In genomic region chr8:119812650-119813431, GRCm38 (mm10) we compare ENCODE assay signal across 8 mouse cellular contexts. TPM values are rescaled to one million over a fixed set of nuclear protein-coding genes. Genes with fewer than 3 reads are reported as not detected.
DNase-seq lines count a peak whose midpoint lies in the region; ATAC-seq and TF ChIP-seq lines count a peak whose summit lies in the region.

No protein-coding gene starts in this region.

- H3K4me2 ChIP-seq in midbrain, postnatal 0 days (ENCODE audit: low read depth, low read length, poor library complexity, severe bottlenecking) = no peak overlapping the region
- H3K4me2 ChIP-seq in midbrain, embryonic 16.5 days (ENCODE audit: low read length) = no peak overlapping the region
- H3K4me2 ChIP-seq in lung, embryonic 15.5 days = no peak overlapping the region
- H3K4me2 ChIP-seq in stomach, embryonic 14.5 days (replicated peaks; ENCODE audit: low read depth, low read length) = 0 out of 2 replicates have a peak overlapping the region, but pooled peaks have one; percentile 16

- intact Hi-C loops in heart, postnatal 10 days (cut with DNase I) = no loop called here

- H3K36me3 ChIP-seq in midbrain, postnatal 0 days (ENCODE audit: insufficient read depth, low read length) = peaks cover 16% of the 10 kb centered on the region; the same call in 1 of the 2 replicates
- peaks cover 5% of the 10 kb centered on the region; the same call in 1 of the 2 replicates for H3K36me3 ChIP-seq in midbrain, embryonic 16.5 days (ENCODE audit: control insufficient read depth, insufficient read depth, low read length)
- no peaks in the 10 kb centered on the region; the same call in 1 of the 2 replicates for H3K36me3 ChIP-seq in lung, embryonic 15.5 days
- H3K36me3 ChIP-seq in stomach, embryonic 14.5 days (ENCODE audit: control insufficient read depth, insufficient read depth, low read length) = peaks cover 5% of the 10 kb centered on the region; the same call in 1 of the 2 replicates

- TF ChIP-seq CTCF in midbrain, postnatal 0 days (IDR thresholded peaks at IDR 0.05) = no peak

- peak overlapping the region; percentile 39; the same call in 1 of the 2 replicates for H3K9ac ChIP-seq in midbrain, postnatal 0 days (replicated peaks; ENCODE audit: low read length, poor library complexity, severe bottlenecking)
- H3K9ac ChIP-seq in midbrain, embryonic 16.5 days (ENCODE audit: low read depth, low read length) = no peak overlapping the region
- H3K9ac ChIP-seq in lung, embryonic 15.5 days = no peak overlapping the region
- H3K9ac ChIP-seq in stomach, embryonic 14.5 days (replicated peaks; ENCODE audit: low read depth, low read length) = no peak overlapping the region

- no peaks in the 10 kb centered on the region for H3K9me3 ChIP-seq in midbrain, postnatal 0 days (ENCODE audit: low read length)
- no peaks in the 10 kb centered on the region for H3K9me3 ChIP-seq in midbrain, embryonic 16.5 days (replicated peaks; ENCODE audit: control insufficient read depth, low read length, poor library complexity, severe bottlenecking)
- no peaks in the 10 kb centered on the region for H3K9me3 ChIP-seq in lung, embryonic 15.5 days
- H3K9me3 ChIP-seq in stomach, embryonic 14.5 days (ENCODE audit: control insufficient read depth, low read depth, low read length) = no peaks in the 10 kb centered on the region

- H3K27me3 ChIP-seq in midbrain, postnatal 0 days (ENCODE audit: insufficient read depth, low read length) = no peaks in the 10 kb centered on the region
- no peaks in the 10 kb centered on the region for H3K27me3 ChIP-seq in midbrain, embryonic 16.5 days (ENCODE audit: control insufficient read depth, insufficient read depth, low read depth, low read length)
- no peaks in the 10 kb centered on the region for H3K27me3 ChIP-seq in lung, embryonic 15.5 days
- no peaks in the 10 kb centered on the region for H3K27me3 ChIP-seq in stomach, embryonic 14.5 days (ENCODE audit: control insufficient read depth, insufficient read depth, low read length)

- 74% methylated on average over 12 of the region's 12 CpGs for WGBS in midbrain, postnatal 0 days
- WGBS in midbrain, embryonic 16.5 days = 80% methylated on average over 12 of the region's 12 CpGs
- WGBS in lung, embryonic 15.5 days = 57% methylated on average over 12 of the region's 12 CpGs
- 67% methylated on average over 12 of the region's 12 CpGs for WGBS in stomach, embryonic 14.5 days

- peaks cover 3% of the 10 kb centered on the region; the same call in 1 of the 2 replicates for H3K4me1 ChIP-seq in midbrain, postnatal 0 days (ENCODE audit: insufficient read depth, low read length)
- H3K4me1 ChIP-seq in midbrain, embryonic 16.5 days (ENCODE audit: control insufficient read depth, insufficient read depth, low read length) = peaks cover 26% of the 10 kb centered on the region
- peaks cover 42% of the 10 kb centered on the region for H3K4me1 ChIP-seq in lung, embryonic 15.5 days
- H3K4me1 ChIP-seq in stomach, embryonic 14.5 days (ENCODE audit: control insufficient read depth, insufficient read depth, low read length) = peaks cover 32% of the 10 kb centered on the region

- no peak for DNase-seq in midbrain, postnatal 0 days (ENCODE audit: low spot score)
- DNase-seq in heart, postnatal 10 days = peak; percentile 34 to 40
- DNase-seq in right cerebral cortex, postnatal 4 days = no peak
- DNase-seq in adrenal gland, postnatal 10 days = no peak

- H3K4me3 ChIP-seq in midbrain, postnatal 0 days (ENCODE audit: low read depth, low read length) = no peak overlapping the region
- H3K4me3 ChIP-seq in midbrain, embryonic 16.5 days (ENCODE audit: low read depth, low read length) = no peak overlapping the region
- no peak overlapping the region for H3K4me3 ChIP-seq in lung, embryonic 15.5 days
- H3K4me3 ChIP-seq in stomach, embryonic 14.5 days (ENCODE audit: low read depth, low read length) = no peak overlapping the region

- H3K27ac ChIP-seq in midbrain, postnatal 0 days (ENCODE audit: low read depth, low read length) = 0 out of 2 replicates have a peak overlapping the region, but pooled peaks have one; percentile 12
- no peak overlapping the region for H3K27ac ChIP-seq in midbrain, embryonic 16.5 days (ENCODE audit: low read length)
- peak overlapping the region; percentile 26; the same call in 1 of the 2 replicates for H3K27ac ChIP-seq in lung, embryonic 15.5 days
- peak overlapping the region; percentile 83 for H3K27ac ChIP-seq in stomach, embryonic 14.5 days (ENCODE audit: low read length)

- ATAC-seq in midbrain, postnatal 0 days (ENCODE audit: low FRiP score) = no peak
- ATAC-seq in midbrain, embryonic 16.5 days = no peak
- no peak for ATAC-seq in lung, embryonic 15.5 days (ENCODE audit: borderline replicate concordance, extremely low read depth, low FRiP score, low TSS enrichment)
- peak; percentile 51 for ATAC-seq in stomach, embryonic 14.5 days (ENCODE audit: insufficient number of reproducible peaks, insufficient read depth, low FRiP score, low read depth)
- no peak for ATAC-seq in frontal cortex, adult (ENCODE audit: low TSS enrichment)

RNA-seq across cellular contexts. Expression of gene Cotl1, which starts 27.5 kb away (rescaled TPM):
- total RNA-seq in midbrain, postnatal 0 days (2014; rRNA removed) = 223 and 238 TPM in 2 replicates
- 112 and 119 TPM in 2 replicates for polyA plus RNA-seq in midbrain, postnatal 0 days (2015; fragmentation: Nextera tagmentation; extraction: Ambion mirVana)
- polyA plus RNA-seq in midbrain, embryonic 16.5 days (2015; fragmentation: Nextera tagmentation; extraction: Ambion mirVana) = 126 and 139 TPM in 2 replicates
- total RNA-seq in heart, postnatal 10 days (2021) = 10 to 100 TPM; 39.4 to 44.2 TPM
- polyA plus RNA-seq in lung, embryonic 15.5 days (2015; fragmentation: Nextera tagmentation; extraction: Ambion mirVana) = 65.8 and 68.1 TPM in 2 replicates
- 340 and 436 TPM in 2 replicates for polyA plus RNA-seq in stomach, embryonic 14.5 days (2014; fragmentation: Nextera tagmentation; extraction: Ambion mirVana)
- 10 to 100 TPM; 68.0 to 77.5 TPM for total RNA-seq in adrenal gland, postnatal 10 days (2021)

RNA-seq across cellular contexts. Expression of gene Tldc1, which starts 34.6 kb away (rescaled TPM):
- total RNA-seq in midbrain, postnatal 0 days (2014; rRNA removed) = 18.5 and 20.4 TPM in 2 replicates
- 6.7 and 7.4 TPM in 2 replicates for polyA plus RNA-seq in midbrain, postnatal 0 days (2015; fragmentation: Nextera tagmentation; extraction: Ambion mirVana)
- polyA plus RNA-seq in midbrain, embryonic 16.5 days (2015; fragmentation: Nextera tagmentation; extraction: Ambion mirVana) = 10.9 and 12.2 TPM in 2 replicates
- total RNA-seq in heart, postnatal 10 days (2021) = 10 to 100 TPM; 11.4 to 11.5 TPM
- polyA plus RNA-seq in lung, embryonic 15.5 days (2015; fragmentation: Nextera tagmentation; extraction: Ambion mirVana) = 12.3 and 14.8 TPM in 2 replicates
- polyA plus RNA-seq in stomach, embryonic 14.5 days (2014; fragmentation: Nextera tagmentation; extraction: Ambion mirVana) = 10.4 and 11.7 TPM in 2 replicates
- 10 to 100 TPM in 1 of 2 experiments, 1 to 10 TPM in 1; 8.7 to 12.0 TPM for total RNA-seq in adrenal gland, postnatal 10 days (2021)

RNA-seq across cellular contexts. Expression of gene Klhl36, which starts 49.2 kb away (rescaled TPM):
- total RNA-seq in midbrain, postnatal 0 days (2014; rRNA removed) = 28.2 and 31.0 TPM in 2 replicates
- 19.5 and 21.0 TPM in 2 replicates for polyA plus RNA-seq in midbrain, postnatal 0 days (2015; fragmentation: Nextera tagmentation; extraction: Ambion mirVana)
- polyA plus RNA-seq in midbrain, embryonic 16.5 days (2015; fragmentation: Nextera tagmentation; extraction: Ambion mirVana) = 16.6 and 18.5 TPM in 2 replicates
- total RNA-seq in heart, postnatal 10 days (2021) = 1 to 10 TPM; 4.1 to 5.4 TPM
- polyA plus RNA-seq in lung, embryonic 15.5 days (2015; fragmentation: Nextera tagmentation; extraction: Ambion mirVana) = 13.7 and 14.7 TPM in 2 replicates
- 11.2 and 15.6 TPM in 2 replicates for polyA plus RNA-seq in stomach, embryonic 14.5 days (2014; fragmentation: Nextera tagmentation; extraction: Ambion mirVana)
- 10 to 100 TPM in 1 of 2 experiments, 1 to 10 TPM in 1; 7.3 to 11.2 TPM for total RNA-seq in adrenal gland, postnatal 10 days (2021)

Comparison
In these comparisons a context has a peak if more than half of its experiments do, and no peak if none do; other contexts are left out.
1. DNase-seq: peak in heart, postnatal 10 days (2 of 2); none in midbrain, postnatal 0 days (single experiment), right cerebral cortex, postnatal 4 days (single experiment) and adrenal gland, postnatal 10 days (single experiment).